Mouse (Mus musculus) ES-E14 (cell line): ENCODE measurements at regions not wholly inside any gene's neighbourhood (a gene's known extent, or its start where the extent isn't known, plus 50 kb on each side); places are given as distances from the start of the nearest gene placed in this dataset.

Source experiments
- HCFC1 ChIP-seq: IDR thresholded peaks from 2 replicates; pipeline ENCODE4 v1.6.1; 2012; ENCODE audit warnings: low read length, inconsistent platforms, borderline replicate concordance; ENCODE audit not compliant: insufficient read depth
- MAFK ChIP-seq: IDR thresholded peaks from 2 replicates; pipeline ENCODE4 v1.6.1; 2014; ENCODE audit warnings: mild to moderate bottlenecking, low read depth, low read length, inconsistent platforms; ENCODE audit not compliant: insufficient read depth
- ZC3H11A ChIP-seq: IDR thresholded peaks from 2 replicates; pipeline ENCODE4 v1.6.1; 2012; ENCODE audit warnings: low read depth, mild to moderate bottlenecking, inconsistent platforms, low read length, borderline replicate concordance

DNA sequence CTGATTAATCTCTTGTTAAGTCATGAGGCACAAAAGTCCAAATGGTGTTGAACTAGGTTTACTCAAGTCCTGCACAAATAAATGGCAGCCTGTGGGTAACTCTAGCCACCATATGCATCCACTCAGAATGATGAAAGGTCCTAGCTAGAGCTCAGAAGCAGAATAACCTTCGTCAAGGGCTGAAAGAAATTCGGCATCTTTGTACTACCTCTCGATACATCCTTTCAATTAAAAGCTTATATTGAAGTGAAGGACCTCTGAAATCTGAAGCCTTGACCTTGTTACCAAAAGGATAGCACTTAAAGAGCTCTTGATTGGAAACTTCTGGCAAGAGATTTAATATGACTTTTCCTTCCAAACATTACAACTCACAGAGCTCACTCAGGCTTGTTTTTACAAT, 732.0 kb downstream of the Cdh11 start:
- TF ChIP-seq MAFK = no peak
- no peak for TF ChIP-seq HCFC1
- no peak for TF ChIP-seq ZC3H11A
